ENCODE assay signal across 21 mouse cellular contexts in genomic region chr2:79883210-79883609, GRCm38 (mm10).
DNase-seq lines count a peak whose midpoint lies in the region; ATAC-seq lines count a peak whose summit lies in the region.
"Had no signal": no experiment of that assay in that cellular context is flagged by ENCODE, and none has a peak within 500 bp of the region (broad histone marks: within the 10 kb centered on the region; RNA-seq: fewer than 3 reads in every experiment).

No protein-coding gene starts in this region.

- DNase-seq in midbrain, embryonic 11.5 days (ENCODE audit: low spot score, missing footprints): no peak
- DNase-seq in testis, postnatal 14 days (ENCODE audit: low spot score): no peak
- DNase-seq: adrenal gland, postnatal 14 days; cerebellum, adult 18-20 months; cerebellum, adult 9-11 months; cerebellum, postnatal 36 days; gastrocnemius, postnatal 10 days; heart, adult 18-20 months; heart, postnatal 10 days; heart, postnatal 4 days had no signal

- H3K4me2 ChIP-seq in forebrain, embryonic 16.5 days (ENCODE audit: low read length): no peak overlapping the region
- H3K4me2 ChIP-seq in forebrain, embryonic 13.5 days: no peak overlapping the region
- H3K4me2 ChIP-seq in hindbrain, embryonic 16.5 days (ENCODE audit: low read length): no peak overlapping the region
- H3K4me2 ChIP-seq in hindbrain, embryonic 13.5 days: no peak overlapping the region
- H3K4me2 ChIP-seq in midbrain, embryonic 15.5 days: no peak overlapping the region
- H3K4me2 ChIP-seq in midbrain, embryonic 11.5 days: no peak overlapping the region
- H3K4me2 ChIP-seq: embryonic facial prominence, embryonic 13.5 days; intestine, embryonic 15.5 days had no signal

- no peak overlapping the region for H3K4me3 ChIP-seq in forebrain, embryonic 16.5 days (replicated peaks; ENCODE audit: low read length)
- no peak overlapping the region for H3K4me3 ChIP-seq in forebrain, embryonic 13.5 days
- no peak overlapping the region for H3K4me3 ChIP-seq in hindbrain, embryonic 16.5 days (ENCODE audit: low read length)
- H3K4me3 ChIP-seq in hindbrain, embryonic 13.5 days: no peak overlapping the region
- H3K4me3 ChIP-seq in midbrain, embryonic 15.5 days: no peak overlapping the region
- no peak overlapping the region for H3K4me3 ChIP-seq in midbrain, embryonic 11.5 days (ENCODE audit: low read depth, low read length)
- H3K4me3 ChIP-seq: embryonic facial prominence, embryonic 13.5 days; heart, embryonic 10.5 days; intestine, embryonic 15.5 days had no signal

- no peaks in the 10 kb centered on the region for H3K27me3 ChIP-seq in forebrain, embryonic 16.5 days (replicated peaks; ENCODE audit: control insufficient read depth, insufficient read depth, low read length)
- H3K27me3 ChIP-seq in forebrain, embryonic 13.5 days: no peaks in the 10 kb centered on the region
- H3K27me3 ChIP-seq in hindbrain, embryonic 16.5 days (replicated peaks; ENCODE audit: control insufficient read depth, insufficient read depth, low read length): no peaks in the 10 kb centered on the region
- no peaks in the 10 kb centered on the region for H3K27me3 ChIP-seq in hindbrain, embryonic 13.5 days
- no peaks in the 10 kb centered on the region for H3K27me3 ChIP-seq in midbrain, embryonic 15.5 days (replicated peaks)
- no peaks in the 10 kb centered on the region for H3K27me3 ChIP-seq in midbrain, embryonic 11.5 days (ENCODE audit: control insufficient read depth, insufficient read depth, low read length)
- H3K27me3 ChIP-seq: CH12.LX; embryonic facial prominence, embryonic 13.5 days; intestine, embryonic 15.5 days; Patski had no signal

- H3K9me3 ChIP-seq in forebrain, embryonic 16.5 days (ENCODE audit: control insufficient read depth, low read length): no peaks in the 10 kb centered on the region
- H3K9me3 ChIP-seq in forebrain, embryonic 13.5 days (replicated peaks): no peaks in the 10 kb centered on the region
- no peaks in the 10 kb centered on the region for H3K9me3 ChIP-seq in hindbrain, embryonic 16.5 days (ENCODE audit: control insufficient read depth, low read length)
- no peaks in the 10 kb centered on the region for H3K9me3 ChIP-seq in hindbrain, embryonic 13.5 days
- H3K9me3 ChIP-seq in midbrain, embryonic 15.5 days: no peaks in the 10 kb centered on the region
- H3K9me3 ChIP-seq in midbrain, embryonic 11.5 days (ENCODE audit: control insufficient read depth, low read length): no peaks in the 10 kb centered on the region
- H3K9me3 ChIP-seq: embryonic facial prominence, embryonic 13.5 days; heart, embryonic 10.5 days; intestine, embryonic 15.5 days had no signal

- H3K36me3 ChIP-seq in forebrain, embryonic 16.5 days (ENCODE audit: control insufficient read depth, insufficient read depth): no peaks in the 10 kb centered on the region
- no peaks in the 10 kb centered on the region for H3K36me3 ChIP-seq in forebrain, embryonic 13.5 days (ENCODE audit: poor library complexity, severe bottlenecking)
- no peaks in the 10 kb centered on the region for H3K36me3 ChIP-seq in hindbrain, embryonic 16.5 days (ENCODE audit: control insufficient read depth, insufficient read depth, low read length)
- H3K36me3 ChIP-seq in hindbrain, embryonic 13.5 days: no peaks in the 10 kb centered on the region
- no peaks in the 10 kb centered on the region for H3K36me3 ChIP-seq in midbrain, embryonic 15.5 days (replicated peaks)
- no peaks in the 10 kb centered on the region for H3K36me3 ChIP-seq in midbrain, embryonic 11.5 days (ENCODE audit: control insufficient read depth, insufficient read depth, low read length)
- H3K36me3 ChIP-seq: embryonic facial prominence, embryonic 13.5 days; heart, embryonic 10.5 days; intestine, embryonic 15.5 days had no signal

- no peak overlapping the region for H3K9ac ChIP-seq in forebrain, embryonic 16.5 days (replicated peaks; ENCODE audit: low read depth, low read length)
- H3K9ac ChIP-seq in forebrain, embryonic 13.5 days: no peak overlapping the region
- no peak overlapping the region for H3K9ac ChIP-seq in hindbrain, embryonic 16.5 days (ENCODE audit: low read depth, low read length)
- no peak overlapping the region for H3K9ac ChIP-seq in hindbrain, embryonic 13.5 days
- H3K9ac ChIP-seq in midbrain, embryonic 15.5 days: no peak overlapping the region
- H3K9ac ChIP-seq in midbrain, embryonic 11.5 days (ENCODE audit: low read length): no peak overlapping the region
- H3K9ac ChIP-seq: embryonic facial prominence, embryonic 13.5 days; intestine, embryonic 15.5 days had no signal

- 77% methylated on average over 4 of the region's 4 CpGs for WGBS in forebrain, embryonic 16.5 days
- WGBS in forebrain, embryonic 13.5 days: 87% methylated on average over 4 of the region's 4 CpGs
- WGBS in hindbrain, embryonic 16.5 days: 78% methylated on average over 4 of the region's 4 CpGs
- WGBS in hindbrain, embryonic 13.5 days: 86% methylated on average over 4 of the region's 4 CpGs
- 80% methylated on average over 4 of the region's 4 CpGs for WGBS in midbrain, embryonic 15.5 days
- 95% methylated on average over 4 of the region's 4 CpGs for WGBS in midbrain, embryonic 11.5 days

- H3K4me1 ChIP-seq in forebrain, embryonic 16.5 days (replicated peaks; ENCODE audit: control insufficient read depth, insufficient read depth, low read length): no peaks in the 10 kb centered on the region
- no peaks in the 10 kb centered on the region for H3K4me1 ChIP-seq in forebrain, embryonic 13.5 days
- H3K4me1 ChIP-seq in hindbrain, embryonic 16.5 days (ENCODE audit: control insufficient read depth, insufficient read depth, low read depth, low read length): no peaks in the 10 kb centered on the region
- no peaks in the 10 kb centered on the region for H3K4me1 ChIP-seq in hindbrain, embryonic 13.5 days (replicated peaks)
- no peaks in the 10 kb centered on the region for H3K4me1 ChIP-seq in midbrain, embryonic 15.5 days
- H3K4me1 ChIP-seq in midbrain, embryonic 11.5 days (ENCODE audit: control insufficient read depth, insufficient read depth, low read length): no peaks in the 10 kb centered on the region
- H3K4me1 ChIP-seq: embryonic facial prominence, embryonic 13.5 days; heart, embryonic 10.5 days; intestine, embryonic 15.5 days had no signal

- ATAC-seq in forebrain, embryonic 16.5 days: peak; percentile 52
- no peak for ATAC-seq in forebrain, embryonic 13.5 days
- ATAC-seq in hindbrain, embryonic 16.5 days: peak; percentile 30; the same call in 1 of the 2 replicates
- ATAC-seq in hindbrain, embryonic 13.5 days (ENCODE audit: low FRiP score): no peak
- ATAC-seq in midbrain, embryonic 15.5 days (replicated peaks): 0 out of 2 replicates have a peak, but pooled peaks have one; percentile 50
- ATAC-seq in midbrain, embryonic 11.5 days (ENCODE audit: low FRiP score): no peak
- ATAC-seq: activated CD4-positive, CD25-positive, alpha-beta regulatory T cell, adult 4 months; intestine, embryonic 15.5 days; Patski had no signal

- H3K27ac ChIP-seq in forebrain, embryonic 16.5 days (ENCODE audit: low read length): peak overlapping the region; percentile 53; the same call in 1 of the 2 replicates
- no peak overlapping the region for H3K27ac ChIP-seq in forebrain, embryonic 13.5 days
- no peak overlapping the region for H3K27ac ChIP-seq in hindbrain, embryonic 16.5 days (ENCODE audit: low read depth, low read length)
- H3K27ac ChIP-seq in hindbrain, embryonic 13.5 days: no peak overlapping the region
- H3K27ac ChIP-seq in midbrain, embryonic 15.5 days: peak overlapping the region; percentile 19; the same call in 1 of the 2 replicates
- H3K27ac ChIP-seq in midbrain, embryonic 11.5 days (ENCODE audit: low read depth, low read length): no peak overlapping the region
- H3K27ac ChIP-seq: embryonic facial prominence, embryonic 13.5 days; heart, embryonic 10.5 days; intestine, embryonic 15.5 days had no signal

Comparison
In these comparisons a context has a peak if more than half of its experiments do, and no peak if none do; other contexts are left out.
1. ATAC-seq: peak in forebrain, embryonic 16.5 days (single experiment), hindbrain, embryonic 16.5 days (single experiment) and midbrain, embryonic 15.5 days (single experiment); none in forebrain, embryonic 13.5 days (single experiment), hindbrain, embryonic 13.5 days (single experiment) and midbrain, embryonic 11.5 days (single experiment).
2. H3K27ac ChIP-seq: peak in forebrain, embryonic 16.5 days (single experiment) and midbrain, embryonic 15.5 days (single experiment); none in forebrain, embryonic 13.5 days (single experiment), hindbrain, embryonic 16.5 days (single experiment), hindbrain, embryonic 13.5 days (single experiment) and midbrain, embryonic 11.5 days (single experiment).